Mouse (Mus musculus) MEL-GATA-1-ER (cell line): ENCODE measurements around the gene Fam124b.

ENCODE experiments used
- DNase-seq: peaks from one replicate; pipeline ENCODE4 v3.0.0-alpha.2; 2012; ENCODE audit warnings: low read depth; ENCODE audit errors: extremely low read depth

Gene Fam124b

GRCm38 (mm10) chr1:80177651-80178382 lies 40.5 kb downstream of the Fam124b start:
- no peak for DNase-seq

DNA sequence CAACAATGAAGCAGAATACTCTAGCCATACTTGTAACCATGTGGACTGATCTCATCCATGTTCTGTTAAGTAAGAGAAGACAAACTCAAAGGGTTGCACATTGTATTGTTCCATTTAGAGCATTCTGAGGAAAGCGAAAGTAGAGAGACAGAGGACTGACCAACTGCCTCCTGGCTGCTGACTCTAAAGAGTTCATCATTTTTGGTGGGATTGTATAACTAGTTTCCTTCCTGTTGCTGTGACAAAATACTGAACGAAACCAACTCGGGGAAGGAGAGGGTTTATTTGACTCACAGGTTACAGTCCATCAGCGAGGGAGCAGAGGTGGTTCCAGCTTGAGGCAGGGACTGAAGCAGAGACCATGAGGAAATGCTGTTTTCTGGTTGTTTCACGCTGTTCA lies 50.6 kb downstream of the Fam124b start:
- DNase-seq: no peak

DNA sequence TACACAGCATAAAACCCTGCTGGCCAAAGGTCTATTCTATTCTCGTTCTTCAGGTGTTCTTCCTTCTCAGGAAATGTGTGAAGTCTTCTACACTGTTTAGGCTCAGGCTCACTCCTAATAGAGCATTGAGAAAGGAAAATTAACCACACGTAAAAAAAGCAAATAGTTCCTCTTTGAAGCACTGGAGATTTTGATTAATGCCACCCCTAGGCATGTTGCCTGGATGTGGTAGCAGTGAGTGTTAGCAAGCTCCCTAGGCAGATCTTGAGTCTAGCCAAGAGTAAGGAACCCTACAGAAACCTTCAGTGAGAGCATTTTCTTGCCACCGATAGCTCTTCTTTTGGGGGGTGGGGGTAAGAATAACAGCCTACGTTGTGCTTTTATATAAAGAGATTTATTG lies 51.7 kb downstream of the Fam124b start:
- no peak for DNase-seq

- no peak for DNase-seq
These were observed 52.9 kb downstream of the Fam124b start for GRCm38 (mm10) chr1:80165391-80165790.

DNA sequence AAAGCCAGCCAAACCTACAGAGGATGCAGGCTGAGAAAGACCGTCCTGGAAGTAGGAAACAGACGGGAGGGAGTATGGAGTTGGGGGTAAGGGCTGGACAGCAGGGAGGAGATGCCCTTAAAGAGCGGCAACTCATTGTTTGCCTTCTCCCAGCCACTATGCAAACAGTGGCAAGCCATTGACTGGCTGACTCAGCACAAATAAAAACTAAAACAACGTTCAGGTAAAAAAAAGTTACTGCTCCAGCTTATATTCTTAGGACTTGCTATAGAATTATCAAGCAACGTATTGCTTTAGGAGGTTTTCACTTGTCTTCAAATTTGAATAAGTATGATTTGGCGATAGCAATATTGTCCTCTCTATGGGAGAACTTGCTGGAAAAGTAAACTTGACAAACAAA lies 55.3 kb downstream of the Fam124b start:
- no peak for DNase-seq

DNA sequence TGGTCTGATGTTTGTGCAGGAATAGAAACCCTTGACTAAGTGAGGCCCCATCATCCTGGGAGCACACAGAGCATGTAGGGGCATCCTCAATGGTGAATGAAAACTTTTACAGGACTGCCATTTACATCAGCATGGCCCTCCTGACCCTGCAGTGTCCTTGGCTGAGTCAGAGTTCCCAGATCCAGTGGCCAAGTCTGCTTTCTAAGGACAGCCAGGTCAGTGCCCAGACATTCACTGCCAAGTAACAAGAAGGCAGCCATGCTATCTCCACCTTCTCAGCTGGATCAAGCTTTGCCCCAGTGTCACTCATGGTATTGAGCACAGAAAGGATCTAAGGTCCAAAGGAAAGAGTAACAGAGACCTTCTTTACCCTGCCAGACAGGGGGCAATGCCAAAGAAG lies 58.7 kb downstream of the Fam124b start:
- DNase-seq: no peak

DNA sequence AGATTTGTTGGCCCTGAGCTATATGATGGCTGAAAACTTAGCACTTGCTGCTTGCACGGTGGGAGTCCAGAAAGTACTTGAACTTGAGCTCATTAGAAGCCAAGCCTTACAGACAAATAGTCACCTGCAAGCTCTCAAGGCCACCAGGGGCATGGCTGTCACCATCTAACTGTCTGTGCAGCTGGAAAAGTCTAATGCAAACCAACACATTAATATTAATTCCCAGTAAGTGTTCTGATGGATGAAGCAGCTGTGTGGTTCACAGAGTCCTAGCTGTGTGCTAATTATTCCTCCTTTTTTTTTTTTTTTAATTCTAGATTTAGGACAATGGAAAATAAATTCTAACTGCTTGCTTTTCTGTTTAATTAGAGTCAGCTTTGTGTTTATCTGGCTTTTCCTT lies 63.4 kb downstream of the Fam124b start:
- no peak for DNase-seq

DNA sequence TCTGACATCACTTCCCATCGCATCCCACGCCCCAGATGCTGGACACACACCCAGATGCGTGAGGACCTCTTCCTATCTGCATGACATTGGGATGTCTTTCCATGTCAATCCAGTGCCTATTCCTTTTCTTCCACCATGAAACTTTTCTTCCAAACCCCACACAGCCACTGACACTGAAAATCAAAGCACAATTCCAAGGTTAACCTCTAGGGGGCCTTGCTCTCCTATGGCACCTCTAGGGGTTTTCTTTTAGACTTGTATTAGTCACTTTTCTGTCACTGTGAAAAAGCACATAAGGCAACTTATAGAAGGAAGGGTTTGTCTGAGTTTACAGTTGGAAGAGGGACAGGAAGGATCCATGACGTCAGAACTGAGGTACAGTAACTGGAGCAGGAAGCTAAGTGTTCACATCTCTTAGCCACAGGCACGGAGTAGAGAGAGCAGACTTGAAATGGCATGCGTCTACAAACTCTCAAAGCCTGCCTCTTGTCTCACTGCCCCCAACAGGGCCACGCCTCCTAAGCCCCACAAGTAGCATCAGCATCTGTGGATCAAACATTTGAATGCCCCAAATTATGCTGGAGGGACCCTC lies 65.1 kb downstream of the Fam124b start:
- DNase-seq: no peak

- DNase-seq: no peak
These were observed 67.6 kb downstream of the Fam124b start for GRCm38 (mm10) chr1:80150681-80151080.
